Mouse (Mus musculus) cerebellum, adult 2 months (tissue): ENCODE results near the gene Acp1.

Source experiments
- CTCF ChIP-seq: fragments of 200-500 bp; IDR thresholded peaks from 2 replicates; pipeline ENCODE4 v1.5.1; 2011; ENCODE audit warnings: low read depth, mild to moderate bottlenecking, control low read depth, low read length, moderate library complexity, borderline replicate concordance; ENCODE audit not compliant: insufficient read depth
- POLR2A ChIP-seq: fragments of 200-500 bp; IDR thresholded peaks from 2 replicates; pipeline ENCODE4 v1.6.1; 2011; ENCODE audit warnings: low read length, control low read depth, borderline replicate concordance; ENCODE audit not compliant: insufficient read depth

DNA sequence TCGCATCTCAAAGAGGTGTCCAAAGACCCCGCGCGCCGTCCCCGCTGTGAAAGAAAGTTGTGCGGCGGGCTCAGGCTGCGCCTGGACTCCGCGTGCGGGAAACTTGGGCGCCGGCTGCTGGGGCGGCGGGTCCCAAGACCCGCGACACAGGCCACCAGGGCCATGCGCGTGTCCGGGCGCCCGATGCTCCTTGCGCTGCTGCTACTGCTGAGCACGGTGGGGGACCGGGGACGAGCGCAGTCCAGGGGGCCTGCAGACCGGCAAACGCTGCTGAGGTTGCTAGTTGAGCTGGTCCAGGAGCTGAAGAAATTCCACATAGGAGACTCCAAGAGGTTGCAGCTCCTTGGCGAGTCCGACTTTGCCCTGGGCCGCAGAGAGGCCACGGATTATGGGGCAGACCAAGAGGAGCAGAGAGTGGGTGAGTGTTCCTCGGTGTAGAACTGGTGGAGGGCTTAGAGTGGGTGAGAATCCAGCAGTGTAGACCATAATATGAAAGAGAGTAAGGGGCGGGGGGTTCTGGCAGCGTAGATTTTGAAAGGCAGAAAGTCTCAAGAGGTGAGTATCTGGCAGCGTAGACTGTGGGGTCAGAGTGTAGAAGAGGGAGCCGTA is 26.7 kb downstream of the Acp1 start:
- TF ChIP-seq POLR2A (no peak), CTCF (no peak)
